Mouse (Mus musculus) midbrain, embryonic 15.5 days (tissue): ENCODE results near the gene Ppp1r3e. TPM values are rescaled to one million over a fixed set of nuclear protein-coding genes. Genes with fewer than 3 reads are reported as not detected.

Source experiments
- ATAC-seq: fragments of 200-750 bp; cut with Nextera tagmentation; replicated peaks from 2 replicates; pipeline ENCODE4 v1.8.0; 2017; ENCODE audit warnings: moderate TSS enrichment
- H3K27ac ChIP-seq: fragments of 300-500 bp; sonication (generic); 2 replicates; pipeline ENCODE4 v1.5.1; 2015; ENCODE audit warnings: mild to moderate bottlenecking, inconsistent platforms
- H3K27me3 ChIP-seq: fragments of 300-500 bp; sonication (generic); replicated peaks from 2 replicates; pipeline ENCODE4 v1.6.1; 2015; ENCODE audit warnings: inconsistent platforms
- H3K36me3 ChIP-seq: fragments of 300-500 bp; sonication (generic); replicated peaks from 2 replicates; pipeline ENCODE4 v1.6.1; 2015; ENCODE audit warnings: inconsistent platforms
- H3K4me1 ChIP-seq: fragments of 300-500 bp; sonication (generic); 2 replicates; pipeline ENCODE4 v1.6.1; 2015; ENCODE audit warnings: inconsistent platforms
- H3K4me2 ChIP-seq: fragments of 300-500 bp; sonication (generic); 2 replicates; pipeline ENCODE4 v1.6.1; 2015; ENCODE audit warnings: inconsistent platforms, mild to moderate bottlenecking, moderate library complexity
- H3K4me3 ChIP-seq: fragments of 300-500 bp; sonication (generic); 2 replicates; pipeline ENCODE4 v1.5.1; 2015; ENCODE audit warnings: mild to moderate bottlenecking, inconsistent platforms
- H3K9ac ChIP-seq: fragments of 300-500 bp; sonication (generic); 2 replicates; pipeline ENCODE4 v1.6.1; 2015; ENCODE audit warnings: mild to moderate bottlenecking, inconsistent platforms
- H3K9me3 ChIP-seq: fragments of 300-500 bp; sonication (generic); 2 replicates; pipeline ENCODE4 v1.6.1; 2016; ENCODE audit warnings: inconsistent platforms
- WGBS: fragments of 180-500 bp; shearing (Covaris S2); methylation state at CpG from one replicate; pipeline ENCODE4 v1.1.7; 2015; ENCODE audit warnings: mixed read lengths; 5-methylcytosine and 5-hydroxymethylcytosine counted together
- polyA plus RNA-seq: library from polyadenylated mRNA; unstranded; fragments of >200 nt; fragmentation: Nextera tagmentation; extraction: Ambion mirVana; gene quantifications from 2 replicates; pipeline ENCODE4 v1.2.1, GENCODE M21; 2015

The Ppp1r3e gene
- polyA plus RNA-seq, 1 experiment from 2014 or later = 3.4 TPM

- H3K4me1 ChIP-seq = peaks cover 8% of the 10 kb centered on the region
- H3K4me3 ChIP-seq = no peak within 1 kb of the TSS
- H3K9me3 ChIP-seq = no peaks in the 10 kb centered on the region
- 92% methylated on average over 5 of the region's 5 CpGs for WGBS
- ATAC-seq = no peak
- H3K4me2 ChIP-seq = no peak within 1 kb of the TSS
- H3K27me3 ChIP-seq = no peaks in the 10 kb centered on the region
- no peak within 1 kb of the TSS for H3K9ac ChIP-seq
- no peak within 1 kb of the TSS for H3K27ac ChIP-seq
- no peaks in the 10 kb centered on the region for H3K36me3 ChIP-seq
Measured at GRCm38 (mm10) chr14:54870861-54871260, 6.5 kb downstream of the Ppp1r3e start, which contains the start of gene Homez. Homez (minus strand) TSS chr14:54870961.

- no peaks in the 10 kb centered on the region for H3K9me3 ChIP-seq
- 91% methylated on average over 4 of the region's 4 CpGs for WGBS
- no peak overlapping the region for H3K4me3 ChIP-seq
- peaks cover 9% of the 10 kb centered on the region for H3K4me1 ChIP-seq
- no peaks in the 10 kb centered on the region for H3K27me3 ChIP-seq
- H3K4me2 ChIP-seq = no peak overlapping the region
- ATAC-seq = no peak
- H3K36me3 ChIP-seq = no peaks in the 10 kb centered on the region
- no peak overlapping the region for H3K27ac ChIP-seq
- no peak overlapping the region for H3K9ac ChIP-seq
Measured at GRCm38 (mm10) chr14:54868026-54868425, 9.3 kb downstream of the Ppp1r3e start.

- no peak for ATAC-seq
Measured at GRCm38 (mm10) chr14:54866936-54867335, 10.4 kb downstream of the Ppp1r3e start.

GRCm38 (mm10) chr14:54866268-54866667 lies 11.1 kb downstream of the Ppp1r3e start:
- 67% methylated on average over 3 of the region's 3 CpGs for WGBS
- no peaks in the 10 kb centered on the region for H3K27me3 ChIP-seq
- H3K27ac ChIP-seq = no peak overlapping the region
- H3K4me3 ChIP-seq = no peak overlapping the region
- H3K4me1 ChIP-seq = peaks cover 9% of the 10 kb centered on the region
- H3K36me3 ChIP-seq = no peaks in the 10 kb centered on the region
- H3K4me2 ChIP-seq = no peak overlapping the region
- no peak for ATAC-seq
- no peaks in the 10 kb centered on the region for H3K9me3 ChIP-seq
- no peak overlapping the region for H3K9ac ChIP-seq

More at GRCm38 (mm10) chr14:54866936-54867335, 10.4 kb downstream of the Ppp1r3e start:
- Histone ChIP-seq H3K9ac (no peak overlapping the region), H3K4me2 (no peak overlapping the region), H3K36me3 (no peaks in the 10 kb centered on the region), H3K4me1 (peaks cover 9% of the 10 kb centered on the region), H3K27me3 (no peaks in the 10 kb centered on the region), H3K27ac (no peak overlapping the region), H3K9me3 (no peaks in the 10 kb centered on the region), H3K4me3 (no peak overlapping the region)
- WGBS = 58% methylated on average over 5 of the region's 5 CpGs

- WGBS = 89% methylated on average over 5 of the region's 5 CpGs
Measured at GRCm38 (mm10) chr14:54865626-54866025, 11.7 kb downstream of the Ppp1r3e start.

GRCm38 (mm10) chr14:54864313-54865036 lies 12.9 kb downstream of the Ppp1r3e start:
- Histone ChIP-seq H3K9me3 (no peaks in the 10 kb centered on the region), H3K9ac (peak overlapping the region; percentile 94), H3K27me3 (no peaks in the 10 kb centered on the region), H3K27ac (peak overlapping the region; percentile 77), H3K36me3 (no peaks in the 10 kb centered on the region), H3K4me3 (peak overlapping the region; percentile 81), H3K4me1 (peaks cover 9% of the 10 kb centered on the region), H3K4me2 (peak overlapping the region; percentile 62)
- WGBS = 17% methylated on average over 21 of the region's 21 CpGs
- ATAC-seq = no peak; the same call in 1 of the 2 replicates

More at GRCm38 (mm10) chr14:54865626-54866025, 11.7 kb downstream of the Ppp1r3e start:
- Histone ChIP-seq H3K27ac (no peak overlapping the region), H3K4me3 (no peak overlapping the region), H3K9me3 (no peaks in the 10 kb centered on the region), H3K4me1 (peaks cover 9% of the 10 kb centered on the region), H3K27me3 (no peaks in the 10 kb centered on the region), H3K4me2 (no peak overlapping the region), H3K36me3 (no peaks in the 10 kb centered on the region), H3K9ac (no peak overlapping the region)
- ATAC-seq = no peak

GRCm38 (mm10) chr14:54863501-54864312 lies 13.6 kb downstream of the Ppp1r3e start:
- peak overlapping the region; percentile 94 for H3K9ac ChIP-seq
- peak overlapping the region; percentile 77 for H3K27ac ChIP-seq
- no peaks in the 10 kb centered on the region for H3K27me3 ChIP-seq
- peak overlapping the region; percentile 81 for H3K4me3 ChIP-seq
- H3K4me1 ChIP-seq = peaks cover 9% of the 10 kb centered on the region
- no peaks in the 10 kb centered on the region for H3K9me3 ChIP-seq
- no peaks in the 10 kb centered on the region for H3K36me3 ChIP-seq
- ATAC-seq = peak; percentile 100
- peak overlapping the region; percentile 62 for H3K4me2 ChIP-seq
- 0% methylated on average over 52 of the region's 56 CpGs for WGBS

GRCm38 (mm10) chr14:54860511-54860910 lies 16.8 kb downstream of the Ppp1r3e start:
- WGBS = 38% methylated on average over 2 of the region's 2 CpGs
- H3K27me3 ChIP-seq = no peaks in the 10 kb centered on the region
- H3K36me3 ChIP-seq = 0 out of 2 replicates have a peak, but pooled peaks cover 4% of the 10 kb centered on the region
- no peak overlapping the region for H3K27ac ChIP-seq
- no peak overlapping the region for H3K4me3 ChIP-seq
- no peak overlapping the region for H3K4me2 ChIP-seq
- H3K4me1 ChIP-seq = peaks cover 9% of the 10 kb centered on the region
- no peaks in the 10 kb centered on the region for H3K9me3 ChIP-seq
- no peak overlapping the region for H3K9ac ChIP-seq
- no peak for ATAC-seq

GRCm38 (mm10) chr14:54857891-54858290 lies 19.5 kb downstream of the Ppp1r3e start:
- no peaks in the 10 kb centered on the region for H3K27me3 ChIP-seq
- no peaks in the 10 kb centered on the region for H3K4me1 ChIP-seq
- H3K4me3 ChIP-seq = no peak overlapping the region
- no peaks in the 10 kb centered on the region for H3K9me3 ChIP-seq
- H3K36me3 ChIP-seq = 0 out of 2 replicates have a peak, but pooled peaks cover 4% of the 10 kb centered on the region
- ATAC-seq = no peak
- H3K27ac ChIP-seq = no peak overlapping the region
- WGBS = 88% methylated on average over 9 of the region's 9 CpGs
- no peak overlapping the region for H3K9ac ChIP-seq
- H3K4me2 ChIP-seq = no peak overlapping the region

- no peak overlapping the region for H3K27ac ChIP-seq
- no peaks in the 10 kb centered on the region for H3K4me1 ChIP-seq
- 0 out of 2 replicates have a peak, but pooled peaks cover 4% of the 10 kb centered on the region for H3K36me3 ChIP-seq
- no peak overlapping the region for H3K9ac ChIP-seq
- WGBS = 92% methylated on average over 7 of the region's 7 CpGs
- no peaks in the 10 kb centered on the region for H3K27me3 ChIP-seq
- ATAC-seq = no peak
- H3K9me3 ChIP-seq = no peaks in the 10 kb centered on the region
- H3K4me3 ChIP-seq = no peak overlapping the region
- no peak overlapping the region for H3K4me2 ChIP-seq
Measured at GRCm38 (mm10) chr14:54856703-54857102, 20.6 kb downstream of the Ppp1r3e start.

GRCm38 (mm10) chr14:54855726-54856125 lies 21.6 kb downstream of the Ppp1r3e start:
- Histone ChIP-seq H3K4me1 (no peaks in the 10 kb centered on the region), H3K36me3 (0 out of 2 replicates have a peak, but pooled peaks cover 4% of the 10 kb centered on the region), H3K27ac (no peak overlapping the region), H3K9ac (no peak overlapping the region), H3K4me3 (no peak overlapping the region), H3K4me2 (no peak overlapping the region), H3K27me3 (no peaks in the 10 kb centered on the region), H3K9me3 (no peaks in the 10 kb centered on the region)
- WGBS = 94% methylated on average over 3 of the region's 3 CpGs
- no peak for ATAC-seq

- Histone ChIP-seq H3K27me3 (peaks cover 5% of the 10 kb centered on the region; the same call in 1 of the 2 replicates), H3K9ac (no peak overlapping the region), H3K4me1 (no peaks in the 10 kb centered on the region), H3K27ac (no peak overlapping the region), H3K4me2 (no peak overlapping the region), H3K4me3 (no peak overlapping the region), H3K36me3 (no peaks in the 10 kb centered on the region), H3K9me3 (no peaks in the 10 kb centered on the region)
- 4% methylated on average over 4 of the region's 4 CpGs for WGBS
- no peak for ATAC-seq
Measured at GRCm38 (mm10) chr14:54843461-54843860, 33.9 kb downstream of the Ppp1r3e start.
